Mouse (Mus musculus): ENCODE measurements around the gene Gnao1. TPM values are rescaled to one million over a fixed set of nuclear protein-coding genes. Genes with fewer than 3 reads are reported as not detected.

Gnao1 gene
- total and polyA plus RNA-seq, 3 experiments = 1.1 to 13.5 (median 3.5) TPM

- Histone ChIP-seq H3K4me2 (ENCODE audit: insufficient read depth, low read depth, poor library complexity, severe bottlenecking) (no peak overlapping the region), H3K79me2 (replicated peaks; ENCODE audit: control insufficient read depth, extremely low read depth, insufficient read depth, poor library complexity, severe bottlenecking) (no peaks in the 10 kb centered on the region), H3K4me3 (replicated peaks in 1 of 3; ENCODE audit: low read depth in 2 of 3, low read length in 2 of 3, poor library complexity in 1 of 3) (no peak overlapping the region), H3K9ac (ENCODE audit: insufficient read depth, low read depth) (no peak overlapping the region), H3K27me3 (replicated peaks) (no peaks in the 10 kb centered on the region), H3K36me3 (replicated peaks in 1 of 2; ENCODE audit: control insufficient read depth in 1 of 2, insufficient read depth in 1 of 2, low read length in 1 of 2) (peaks cover 39 to 53% of the 10 kb centered on the region in 2 experiments), H3K27ac (ENCODE audit: insufficient read depth, low read depth) (no peak overlapping the region), H3K9me3 (replicated peaks; ENCODE audit: low read length) (no peaks in the 10 kb centered on the region), H3K4me1 (ENCODE audit: control insufficient read depth in 1 of 2, insufficient read depth in 2 of 2) (no peaks in the 10 kb centered on the region)
- no peak for TF ChIP-seq CHD2 (IDR thresholded peaks at IDR 0.05; ENCODE audit: low read length)
- TF ChIP-seq RCOR1 (conservative IDR thresholded peaks at IDR 0.05; ENCODE audit: low read depth, low read length) = no peak
- no peak for TF ChIP-seq MEF2A (IDR thresholded peaks at IDR 0.05; ENCODE audit: borderline replicate concordance, low read depth, low read length)
- TF ChIP-seq POLR2A (IDR thresholded peaks at IDR 0.05; ENCODE audit: low read depth, low read length) = no peak
- no peak for TF ChIP-seq EP300 (IDR thresholded peaks at IDR 0.05; ENCODE audit: low read length)
- no peak for TF ChIP-seq POLR2AphosphoS2 (IDR thresholded peaks at IDR 0.05; ENCODE audit: low read depth, low read length)
- dilution Hi-C loops (cut with MboI; ENCODE audit: extremely low pct_ligation_motif_present, extremely low pct_unique_long_range_greater_than_20kb, low sequenced_read_pairs) = no loop called here
- in situ Hi-C loops (cut with MboI; ENCODE audit: low pct_ligation_motif_present, low pct_unique_long_range_greater_than_20kb, low sequenced_read_pairs) = no loop called here
- DNase-seq (ENCODE audit: extremely low read depth) = no peak
Measured at GRCm38 (mm10) chr8:93998961-93999360, 189.2 kb downstream of the Gnao1 start.

- H3K27ac ChIP-seq (ENCODE audit: insufficient read depth, low read depth) = no peak overlapping the region
- no peaks in the 10 kb centered on the region for H3K9me3 ChIP-seq (replicated peaks; ENCODE audit: low read length)
- H3K36me3 ChIP-seq (replicated peaks in 1 of 2; ENCODE audit: control insufficient read depth in 1 of 2, insufficient read depth in 1 of 2, low read length in 1 of 2) = peaks cover 33 to 60% of the 10 kb centered on the region in 2 experiments
- DNase-seq (ENCODE audit: extremely low read depth) = no peak
- TF ChIP-seq IRF4 (IDR thresholded peaks at IDR 0.05; ENCODE audit: low read depth, low read length) (no peak), CHD1 (IDR thresholded peaks at IDR 0.05; ENCODE audit: low read depth, low read length) (no peak), MAZ (IDR thresholded peaks at IDR 0.05; ENCODE audit: low read depth, low read length) (no peak), SMC3 (IDR thresholded peaks at IDR 0.05; ENCODE audit: low read depth, low read length) (no peak), BHLHE40 (IDR thresholded peaks at IDR 0.05; ENCODE audit: low read depth, low read length) (no peak), JUN (IDR thresholded peaks at IDR 0.05; ENCODE audit: insufficient read depth, low read depth, low read length) (no peak), RCOR1 (conservative IDR thresholded peaks at IDR 0.05; ENCODE audit: low read depth, low read length) (no peak), CHD2 (IDR thresholded peaks at IDR 0.05; ENCODE audit: low read length) (no peak), EP300 (IDR thresholded peaks at IDR 0.05; ENCODE audit: low read length) (no peak), CTCF (conservative IDR thresholded peaks at IDR 0.05 in 1 of 2, IDR thresholded peaks at IDR 0.05 in 1 of 2; ENCODE audit: low read depth in 2 of 2, low read length in 2 of 2) (no peak), USF1 (IDR thresholded peaks at IDR 0.05; ENCODE audit: low read depth, low read length) (no peak)
- in situ Hi-C loops (cut with MboI; ENCODE audit: low pct_ligation_motif_present, low pct_unique_long_range_greater_than_20kb, low sequenced_read_pairs) = no loop called here
- H3K4me3 ChIP-seq (replicated peaks in 1 of 3; ENCODE audit: low read depth in 2 of 3, low read length in 2 of 3, poor library complexity in 1 of 3) = no peak overlapping the region
- H3K79me2 ChIP-seq (replicated peaks; ENCODE audit: control insufficient read depth, extremely low read depth, insufficient read depth, poor library complexity, severe bottlenecking) = peaks cover 36% of the 10 kb centered on the region
- peaks cover 5 to 29% of the 10 kb centered on the region in 2 experiments; a peak in 3 of 4 replicates for H3K4me1 ChIP-seq (ENCODE audit: control insufficient read depth in 1 of 2, insufficient read depth in 2 of 2)
- H3K4me2 ChIP-seq (ENCODE audit: insufficient read depth, low read depth, poor library complexity, severe bottlenecking) = no peak overlapping the region
- dilution Hi-C loops (cut with MboI; ENCODE audit: extremely low pct_ligation_motif_present, extremely low pct_unique_long_range_greater_than_20kb, low sequenced_read_pairs) = no loop called here
- H3K27me3 ChIP-seq (replicated peaks) = no peaks in the 10 kb centered on the region
- no peak overlapping the region for H3K9ac ChIP-seq (ENCODE audit: insufficient read depth, low read depth)
Measured at GRCm38 (mm10) chr8:94004139-94004538, 194.4 kb downstream of the Gnao1 start.

All from CH12.LX (cell line).